Mouse (Mus musculus) erythroblast, embryonic 14.5 days (primary cell): ENCODE results near the gene Yars. TPM values are rescaled to one million over a fixed set of nuclear protein-coding genes. Genes with fewer than 3 reads are reported as not detected.
A peak's percentile ranks its signal among the peaks of the same experiment; 100 is the strongest.

Source experiments
- H3K27me3 ChIP-seq: 2 replicates; pipeline ENCODE4 v1.6.1; 2012; ENCODE audit warnings: inconsistent platforms; ENCODE audit not compliant: control insufficient read depth
- H3K36me3 ChIP-seq: 2 replicates; pipeline ENCODE4 v1.6.1; 2012; ENCODE audit warnings: mild to moderate bottlenecking, inconsistent platforms; ENCODE audit not compliant: control insufficient read depth
- H3K4me1 ChIP-seq: 2 replicates; pipeline ENCODE4 v1.6.1; 2012; ENCODE audit warnings: inconsistent platforms; ENCODE audit not compliant: control insufficient read depth
- H3K4me3 ChIP-seq: replicated peaks from 2 replicates; pipeline ENCODE3; 2012; ENCODE audit warnings: moderate library complexity, mild to moderate bottlenecking, inconsistent platforms
- H3K9me3 ChIP-seq: 2 replicates; pipeline ENCODE4 v1.6.1; 2012; ENCODE audit warnings: low read length, inconsistent platforms, mixed read lengths; ENCODE audit not compliant: control insufficient read depth
- GATA1 ChIP-seq: IDR thresholded peaks from 2 replicates; pipeline ENCODE4 v1.6.1; 2012; ENCODE audit warnings: low read length, inconsistent platforms, mixed read lengths
- TAL1 ChIP-seq: IDR thresholded peaks from 3 replicates; pipeline ENCODE4 v1.6.1; 2012; ENCODE audit warnings: low read length, inconsistent platforms, mixed read lengths
- polyA plus RNA-seq: library from polyadenylated mRNA; stranded (reverse); fragments of >175 nt; gene quantifications from 2 replicates; pipeline ENCODE4 v1.2.3, GENCODE M21; 2012

The Yars gene
- polyA plus RNA-seq = 2.7 and 3.1 TPM in 2 replicates

DNA sequence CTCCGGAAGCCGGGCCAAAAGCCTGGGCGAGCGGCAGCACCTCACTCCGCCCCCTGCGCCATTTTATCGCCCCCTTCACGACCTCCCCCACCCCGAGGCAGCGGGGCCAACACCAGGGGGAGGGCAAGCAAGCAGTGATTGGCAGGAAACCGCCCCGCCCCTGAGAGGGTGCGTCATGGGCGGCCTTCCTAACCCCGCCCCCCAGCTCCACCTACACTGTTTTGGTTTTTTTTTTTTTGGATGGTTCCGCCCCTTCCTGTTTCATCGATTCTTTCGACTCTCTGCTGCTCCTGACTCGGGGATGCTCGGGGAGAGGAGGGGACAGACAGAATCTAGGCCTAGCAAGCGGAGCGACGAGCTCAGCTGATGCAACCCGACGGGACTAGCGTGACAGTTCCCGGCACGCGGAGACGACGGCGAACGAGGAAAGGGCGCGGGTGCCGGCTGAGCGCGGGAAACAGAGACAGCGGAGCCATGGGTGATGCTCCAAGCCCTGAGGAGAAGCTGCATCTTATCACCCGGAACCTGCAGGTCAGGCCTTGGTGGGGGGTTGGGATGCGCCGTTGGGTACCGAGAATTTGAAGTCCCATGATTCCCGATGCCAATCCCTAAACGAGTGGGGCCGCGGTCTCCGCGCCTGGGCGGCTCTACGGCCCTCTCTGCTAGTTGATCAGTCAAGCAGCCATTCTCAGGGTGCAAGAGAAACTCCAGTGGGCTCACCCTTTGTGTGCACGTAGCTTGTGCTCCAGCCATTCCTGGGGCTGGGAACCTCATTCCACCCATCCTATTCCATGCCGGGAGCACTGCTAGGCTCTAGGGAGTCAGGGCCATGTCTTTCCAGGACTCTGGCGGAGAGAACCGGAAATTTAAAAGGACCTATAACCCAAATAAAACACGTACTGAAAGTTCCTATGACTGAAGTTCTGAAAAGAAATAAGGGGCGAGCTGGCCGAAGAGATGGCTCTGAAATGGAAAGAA lies at the start of gene Yars, which contains the start of gene S100pbp:
Gene Yars (plus strand): TSS at position 219 of the 978 bp plus-strand sequence.
Gene S100pbp (minus strand): TSS at position 186 of the 978 bp plus-strand sequence.
- Histone ChIP-seq H3K36me3 (peaks cover 43% of the 10 kb centered on the region), H3K9me3 (no peaks in the 10 kb centered on the region), H3K4me3 (peak within 1 kb of the TSS; percentile 88), H3K4me1 (peaks cover 56% of the 10 kb centered on the region), H3K27me3 (no peaks in the 10 kb centered on the region)
- no peak for TF ChIP-seq GATA1
- TF ChIP-seq TAL1 = no peak

- H3K4me3 ChIP-seq = no peak overlapping the region
- TF ChIP-seq TAL1 = no peak
- TF ChIP-seq GATA1 = peak; percentile 73
- H3K9me3 ChIP-seq = peaks cover 5% of the 10 kb centered on the region; the same call in 1 of the 2 replicates
- H3K36me3 ChIP-seq = peaks cover 15% of the 10 kb centered on the region
- peaks cover 32% of the 10 kb centered on the region for H3K27me3 ChIP-seq
- H3K4me1 ChIP-seq = peaks cover 67% of the 10 kb centered on the region
These were observed 48.8 kb upstream of the Yars start for GRCm38 (mm10) chr4:129140808-129141207.

GRCm38 (mm10) chr4:129141560-129142438 lies 47.8 kb upstream of the Yars start:
- H3K36me3 ChIP-seq = peaks cover 17% of the 10 kb centered on the region
- no peak overlapping the region for H3K4me3 ChIP-seq
- H3K4me1 ChIP-seq = peaks cover 64% of the 10 kb centered on the region
- peaks cover 22% of the 10 kb centered on the region for H3K27me3 ChIP-seq
- TF ChIP-seq TAL1 (no peak), GATA1 (no peak)
- H3K9me3 ChIP-seq = peaks cover 5% of the 10 kb centered on the region; the same call in 1 of the 2 replicates

DNA sequence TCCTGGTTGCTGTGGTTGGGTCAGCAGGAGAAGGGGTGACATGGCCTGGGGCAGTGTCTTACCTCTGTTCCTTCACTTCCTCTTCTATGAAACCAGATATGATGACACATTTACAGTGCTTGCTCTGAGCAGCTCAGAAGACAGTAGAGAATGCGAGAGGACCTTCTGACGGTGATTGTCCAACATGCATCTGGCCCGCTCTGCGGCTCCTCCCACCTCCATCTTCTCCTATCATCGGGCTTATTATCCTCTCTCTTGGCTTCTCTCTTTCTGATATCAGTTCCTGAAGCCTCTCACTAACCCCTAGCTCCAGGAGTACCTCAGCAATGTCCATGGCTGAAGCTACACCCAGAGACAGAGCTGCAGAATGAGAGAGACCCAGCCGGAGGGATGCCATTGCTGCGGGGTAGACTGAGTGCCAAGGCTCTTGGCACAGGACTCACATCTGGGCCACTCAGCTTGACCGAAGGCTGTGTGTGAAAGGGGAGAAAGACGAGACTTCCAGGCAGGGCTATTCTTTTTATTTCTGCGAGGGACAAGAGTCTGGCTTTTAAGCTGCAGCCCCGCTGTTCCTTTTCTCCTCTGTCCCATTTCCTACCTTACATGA lies 47.0 kb upstream of the Yars start:
- no peak overlapping the region for H3K4me3 ChIP-seq
- no peaks in the 10 kb centered on the region; the same call in 1 of the 2 replicates for H3K9me3 ChIP-seq
- peaks cover 56% of the 10 kb centered on the region for H3K4me1 ChIP-seq
- TF ChIP-seq TAL1 (no peak), GATA1 (no peak)
- peaks cover 19% of the 10 kb centered on the region for H3K36me3 ChIP-seq
- H3K27me3 ChIP-seq = peaks cover 15% of the 10 kb centered on the region

GRCm38 (mm10) chr4:129143509-129143908 lies 46.1 kb upstream of the Yars start:
- H3K4me3 ChIP-seq = no peak overlapping the region
- H3K27me3 ChIP-seq = peaks cover 5% of the 10 kb centered on the region
- TF ChIP-seq GATA1 (no peak), TAL1 (no peak)
- peaks cover 47% of the 10 kb centered on the region for H3K4me1 ChIP-seq
- peaks cover 27% of the 10 kb centered on the region for H3K36me3 ChIP-seq
- H3K9me3 ChIP-seq = no peaks in the 10 kb centered on the region

DNA sequence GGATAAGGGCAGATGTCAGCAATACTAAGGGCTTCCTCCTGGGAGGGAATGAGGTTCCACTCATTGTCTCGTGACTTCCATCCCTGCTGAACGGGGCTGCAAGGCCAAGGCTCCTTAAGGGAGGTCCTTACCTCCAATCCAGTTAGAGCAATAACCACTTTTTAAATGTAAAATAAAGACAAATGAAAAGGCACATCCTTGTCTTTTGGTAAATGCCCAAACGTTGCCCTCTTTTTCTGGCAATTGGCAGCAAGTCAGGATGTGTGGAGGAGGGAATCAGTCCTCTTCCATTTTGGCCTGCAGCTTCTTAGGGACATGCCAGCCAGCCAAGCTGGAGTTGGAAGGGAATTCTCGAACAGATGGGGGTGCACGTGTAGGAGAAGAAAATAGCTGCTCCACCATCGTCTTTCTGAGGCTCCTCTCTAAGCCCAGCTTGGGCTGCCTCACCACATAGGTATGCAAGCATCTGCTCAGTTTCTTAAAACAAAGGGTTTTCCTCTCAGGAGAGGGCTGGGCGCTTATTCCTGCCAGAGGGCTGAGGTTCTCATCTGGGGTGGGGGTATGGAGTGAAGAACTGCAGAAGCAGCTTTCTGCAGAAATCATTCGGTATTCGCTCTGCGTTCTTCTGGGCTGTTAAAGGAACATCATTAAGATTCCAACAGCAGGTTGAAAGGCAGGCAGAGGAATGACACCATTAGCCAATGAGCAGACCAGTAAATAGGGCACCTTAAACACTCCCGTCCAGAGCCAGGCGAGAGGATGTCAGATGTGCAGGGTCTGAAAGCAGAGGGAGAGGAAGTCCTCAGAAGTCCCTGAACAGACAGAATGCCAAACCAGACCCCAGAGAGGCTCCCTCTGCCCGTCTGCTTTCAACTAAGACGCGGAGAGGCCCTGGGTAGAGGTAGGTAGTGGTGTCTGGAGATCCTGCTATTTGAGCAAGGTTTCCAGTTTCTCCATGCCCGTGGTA lies 44.9 kb upstream of the Yars start:
- TF ChIP-seq TAL1 = no peak
- no peak for TF ChIP-seq GATA1
- Histone ChIP-seq H3K36me3 (peaks cover 35% of the 10 kb centered on the region), H3K27me3 (no peaks in the 10 kb centered on the region), H3K4me1 (peaks cover 35% of the 10 kb centered on the region), H3K4me3 (no peak overlapping the region), H3K9me3 (no peaks in the 10 kb centered on the region)

- Histone ChIP-seq H3K27me3 (no peaks in the 10 kb centered on the region), H3K4me1 (peaks cover 28% of the 10 kb centered on the region), H3K4me3 (no peak overlapping the region), H3K36me3 (peaks cover 42% of the 10 kb centered on the region), H3K9me3 (no peaks in the 10 kb centered on the region)
- no peak for TF ChIP-seq TAL1
- TF ChIP-seq GATA1 = no peak
These were observed 44.1 kb upstream of the Yars start for GRCm38 (mm10) chr4:129145411-129145810.
